Mouse (Mus musculus) stomach, postnatal 0 days (tissue): ENCODE data around the gene Mrpl34. TPM values are rescaled to one million over a fixed set of nuclear protein-coding genes. Genes with fewer than 3 reads are reported as not detected.
A peak's percentile ranks its signal among the peaks of the same experiment; 100 is the strongest.

ENCODE experiments used
- ATAC-seq: fragments of 200-750 bp; cut with Nextera tagmentation; 2 replicates; pipeline ENCODE4 v1.8.0; 2017; ENCODE audit not compliant: low FRiP score, low TSS enrichment
- DNase-seq: peaks from one replicate; pipeline ENCODE4 v3.0.0-alpha.2; 2016; ENCODE audit warnings: low spot score
- H3K27ac ChIP-seq: fragments of 300-500 bp; sonication (generic); replicated peaks from 2 replicates; pipeline ENCODE4 v1.5.1; 2014; ENCODE audit warnings: mild to moderate bottlenecking, control low read depth
- H3K27me3 ChIP-seq: fragments of 300-500 bp; sonication (generic); 2 replicates; pipeline ENCODE4 v1.6.1; 2014; ENCODE audit warnings: low read length; ENCODE audit not compliant: control insufficient read depth, insufficient read depth
- H3K36me3 ChIP-seq: fragments of 300-500 bp; sonication (generic); 2 replicates; pipeline ENCODE4 v1.6.1; 2014; ENCODE audit warnings: low read length, mixed read lengths; ENCODE audit not compliant: control insufficient read depth, insufficient read depth
- H3K4me1 ChIP-seq: fragments of 300-500 bp; sonication (generic); replicated peaks from 2 replicates; pipeline ENCODE4 v1.6.1; 2014; ENCODE audit warnings: antibody characterized with exemption; ENCODE audit not compliant: control insufficient read depth, insufficient read depth
- H3K4me2 ChIP-seq: fragments of 300-500 bp; sonication (generic); replicated peaks from 2 replicates; pipeline ENCODE4 v1.6.1; 2014; ENCODE audit warnings: low read depth, mild to moderate bottlenecking, control low read depth, moderate library complexity
- H3K4me3 ChIP-seq: fragments of 300-500 bp; sonication (generic); 2 replicates; pipeline ENCODE4 v1.5.1; 2014; ENCODE audit warnings: low read depth, low read length, control low read depth
- H3K9ac ChIP-seq: fragments of 300-500 bp; sonication (generic); 2 replicates; pipeline ENCODE4 v1.6.1; 2014; ENCODE audit warnings: mild to moderate bottlenecking, low read length, control low read depth, mixed read lengths
- H3K9me3 ChIP-seq: fragments of 300-500 bp; sonication (generic); 2 replicates; pipeline ENCODE4 v1.6.1; 2016; ENCODE audit warnings: low read length; ENCODE audit not compliant: control insufficient read depth
- CTCF ChIP-seq: IDR thresholded peaks from 2 replicates; pipeline ENCODE4 v1.5.1; 2016; ENCODE audit warnings: antibody characterized with exemption, low read depth, mild to moderate bottlenecking, moderate library complexity
- EP300 ChIP-seq: optimal IDR thresholded peaks from 2 replicates; pipeline ENCODE3; 2016; ENCODE audit warnings: antibody characterized with exemption
- WGBS: fragments of 180-500 bp; shearing (Covaris S2); extraction: QIAGEN DNeasy Blood & Tissue Kit; methylation state at CpG from one replicate; pipeline ENCODE4 v1.1.7; 2014; 5-methylcytosine and 5-hydroxymethylcytosine counted together
- polyA plus RNA-seq: library from polyadenylated mRNA; unstranded; fragments of >200 nt; fragmentation: Nextera tagmentation; extraction: Ambion mirVana; gene quantifications from 2 replicates; pipeline ENCODE4 v1.2.1, GENCODE M21; 2015

Mrpl34 gene
- polyA plus RNA-seq, 1 experiment from 2014 or later = 137 TPM

GRCm38 (mm10) chr8:71474785-71475701 lies 10.3 kb downstream of the Mrpl34 start:
- Histone ChIP-seq H3K9ac (peak overlapping the region; percentile 18; the same call in 1 of the 2 replicates), H3K4me2 (no peak overlapping the region; the same call in 1 of the 2 replicates), H3K27me3 (no peaks in the 10 kb centered on the region), H3K4me1 (no peaks in the 10 kb centered on the region), H3K9me3 (no peaks in the 10 kb centered on the region), H3K36me3 (peaks cover 4% of the 10 kb centered on the region), H3K4me3 (no peak overlapping the region), H3K27ac (no peak overlapping the region)
- no peak for DNase-seq
- TF ChIP-seq CTCF (no peak), EP300 (no peak)
- no peak for ATAC-seq
- WGBS = 88% methylated on average over 25 of the region's 25 CpGs

- no peaks in the 10 kb centered on the region for H3K9me3 ChIP-seq
- ATAC-seq = no peak
- peak overlapping the region; percentile 68; the same call in 1 of the 2 replicates for H3K9ac ChIP-seq
- 24% methylated on average over 4 of the region's 4 CpGs for WGBS
- no peak overlapping the region for H3K27ac ChIP-seq
- H3K36me3 ChIP-seq = peaks cover 4% of the 10 kb centered on the region
- peak overlapping the region; percentile 64 for H3K4me3 ChIP-seq
- no peaks in the 10 kb centered on the region for H3K27me3 ChIP-seq
- H3K4me1 ChIP-seq = no peaks in the 10 kb centered on the region
- peak overlapping the region; percentile 81 for H3K4me2 ChIP-seq
- no peak for TF ChIP-seq EP300
- no peak for TF ChIP-seq CTCF
- no peak for DNase-seq
These were observed 10.9 kb downstream of the Mrpl34 start for GRCm38 (mm10) chr8:71475702-71476075.

- 1% methylated on average over 42 of the region's 121 CpGs for WGBS
- Histone ChIP-seq H3K9ac (peak overlapping the region; percentile 68), H3K4me2 (peak overlapping the region; percentile 81), H3K4me3 (peak overlapping the region; percentile 64), H3K36me3 (peaks cover 4% of the 10 kb centered on the region), H3K27ac (peak overlapping the region; percentile 86), H3K27me3 (no peaks in the 10 kb centered on the region), H3K9me3 (no peaks in the 10 kb centered on the region), H3K4me1 (no peaks in the 10 kb centered on the region)
- peak; percentile 71 for ATAC-seq
- no peak for TF ChIP-seq EP300
- TF ChIP-seq CTCF = peak; percentile 50
- peak; percentile 77 for DNase-seq
These were observed 11.6 kb downstream of the Mrpl34 start for GRCm38 (mm10) chr8:71476099-71476940.

GRCm38 (mm10) chr8:71477196-71477845 lies 12.6 kb downstream of the Mrpl34 start:
- TF ChIP-seq CTCF (peak; percentile 68), EP300 (no peak)
- Histone ChIP-seq H3K27me3 (no peaks in the 10 kb centered on the region), H3K4me3 (peak overlapping the region; percentile 64; the same call in 1 of the 2 replicates), H3K27ac (no peak overlapping the region), H3K36me3 (peaks cover 4% of the 10 kb centered on the region), H3K9me3 (no peaks in the 10 kb centered on the region), H3K4me2 (peak overlapping the region; percentile 81), H3K4me1 (no peaks in the 10 kb centered on the region), H3K9ac (no peak overlapping the region)
- ATAC-seq (no peak), DNase-seq (no peak)
- WGBS = 52% methylated on average over 14 of the region's 14 CpGs

GRCm38 (mm10) chr8:71478943-71479342 lies 14.2 kb downstream of the Mrpl34 start:
- TF ChIP-seq EP300 (no peak), CTCF (no peak)
- DNase-seq = no peak
- 98% methylated on average over 11 of the region's 11 CpGs for WGBS
- no peak overlapping the region for H3K4me2 ChIP-seq
- H3K9ac ChIP-seq = no peak overlapping the region
- ATAC-seq = no peak
- H3K36me3 ChIP-seq = no peaks in the 10 kb centered on the region
- no peak overlapping the region for H3K4me3 ChIP-seq
- no peaks in the 10 kb centered on the region for H3K27me3 ChIP-seq
- H3K9me3 ChIP-seq = no peaks in the 10 kb centered on the region
- no peak overlapping the region for H3K27ac ChIP-seq
- no peaks in the 10 kb centered on the region for H3K4me1 ChIP-seq
